Mouse (Mus musculus) MEL (cell line): ENCODE data around the gene Diras2.

Experiments
- BHLHE40 ChIP-seq: IDR thresholded peaks from 2 replicates; pipeline ENCODE4 v1.6.1; 2012; ENCODE audit warnings: low read depth, mild to moderate bottlenecking, inconsistent platforms, low read length, improper control_type of control experiment, borderline replicate concordance
- CHD2 ChIP-seq: IDR thresholded peaks from 2 replicates; pipeline ENCODE4 v1.6.1; 2011; ENCODE audit warnings: low read length, improper control_type of control experiment
- CTCF ChIP-seq, 3 experiments: IDR thresholded peaks in 2 of 3; conservative IDR thresholded peaks in 1 of 3; 2 replicates each; pipeline ENCODE4 v1.5.1; 2011 to 2012; ENCODE audit warnings: low read length in 3 of 3, low read depth in 2 of 3, mild to moderate bottlenecking in 2 of 3, improper control_type of control experiment in 1 of 3, inconsistent platforms in 1 of 3, mixed read lengths in 1 of 3, moderate library complexity in 1 of 3; ENCODE audit not compliant: control insufficient read depth in 1 of 3, insufficient read depth in 1 of 3, poor library complexity in 1 of 3, severe bottlenecking in 1 of 3
- E2F4 ChIP-seq: IDR thresholded peaks from 2 replicates; pipeline ENCODE4 v1.6.1; 2011; ENCODE audit warnings: low read depth, low read length, improper control_type of control experiment, borderline replicate concordance
- EP300 ChIP-seq, 2 experiments: IDR thresholded peaks; 2 replicates each; pipeline ENCODE4 v1.6.1; 2011; ENCODE audit warnings: improper control_type of control experiment in 2 of 2, low read length in 2 of 2, low read depth in 1 of 2, mild to moderate bottlenecking in 1 of 2
- GABPA ChIP-seq: IDR thresholded peaks from 2 replicates; pipeline ENCODE4 v1.6.1; 2012; ENCODE audit warnings: low read depth, mild to moderate bottlenecking, inconsistent platforms, low read length, improper control_type of control experiment, moderate library complexity
- MAFK ChIP-seq: IDR thresholded peaks from 2 replicates; pipeline ENCODE4 v1.6.1; 2011; ENCODE audit warnings: low read depth, mild to moderate bottlenecking, low read length, improper control_type of control experiment, borderline replicate concordance
- NRF1 ChIP-seq: IDR thresholded peaks from 2 replicates; pipeline ENCODE4 v1.6.1; 2014; ENCODE audit warnings: low read depth, mild to moderate bottlenecking, inconsistent platforms, low read length, improper control_type of control experiment, moderate library complexity; ENCODE audit not compliant: poor library complexity, insufficient read depth, severe bottlenecking
- POLR2A ChIP-seq, 2 experiments: IDR thresholded peaks; 2 replicates each; pipeline ENCODE4 v1.6.1; 2011 to 2012; ENCODE audit warnings: low read length in 2 of 2, mild to moderate bottlenecking in 2 of 2, control low read depth in 1 of 2, improper control_type of control experiment in 1 of 2, low read depth in 1 of 2, moderate library complexity in 1 of 2; ENCODE audit not compliant: control insufficient read depth in 1 of 2, insufficient read depth in 1 of 2, poor library complexity in 1 of 2
- POLR2AphosphoS2 ChIP-seq: IDR thresholded peaks from 2 replicates; pipeline ENCODE4 v1.6.1; 2011; ENCODE audit warnings: low read length, improper control_type of control experiment
- SMC3 ChIP-seq: IDR thresholded peaks from 2 replicates; pipeline ENCODE4 v1.6.1; 2011; ENCODE audit warnings: low read depth, low read length, improper control_type of control experiment
- TBP ChIP-seq: IDR thresholded peaks from 2 replicates; pipeline ENCODE4 v1.8.0; 2011; ENCODE audit warnings: low read depth, low read length, improper control_type of control experiment
- USF1 ChIP-seq: IDR thresholded peaks from 2 replicates; pipeline ENCODE4 v1.6.1; 2014; ENCODE audit warnings: low read depth, mild to moderate bottlenecking, inconsistent platforms, low read length, improper control_type of control experiment, moderate library complexity
- ZKSCAN1 ChIP-seq: IDR thresholded peaks from 2 replicates; pipeline ENCODE4 v1.6.1; 2012; ENCODE audit warnings: low read depth, mild to moderate bottlenecking, inconsistent platforms, low read length, improper control_type of control experiment, moderate library complexity

- no peak for TF ChIP-seq ZKSCAN1
- no peak for TF ChIP-seq SMC3
- TF ChIP-seq NRF1: no peak
- TF ChIP-seq CTCF (IDR thresholded peaks at IDR 0.05 in 2 of 3, conservative IDR thresholded peaks at IDR 0.05 in 1 of 3; ENCODE audit: control insufficient read depth in 1 of 3, insufficient read depth in 1 of 3, low read depth in 2 of 3, low read length in 3 of 3, poor library complexity in 1 of 3, severe bottlenecking in 1 of 3): no peak
- no peak for TF ChIP-seq E2F4
- TF ChIP-seq CHD2: no peak
- no peak for TF ChIP-seq USF1
- no peak for TF ChIP-seq POLR2A (IDR thresholded peaks at IDR 0.05; ENCODE audit: control insufficient read depth in 1 of 2, insufficient read depth in 1 of 2, low read depth in 1 of 2, low read length in 2 of 2, poor library complexity in 1 of 2)
- no peak for TF ChIP-seq TBP
- no peak for TF ChIP-seq POLR2AphosphoS2
- no peak for TF ChIP-seq EP300 (IDR thresholded peaks at IDR 0.05; ENCODE audit: low read depth in 1 of 2, low read length in 2 of 2)
- TF ChIP-seq BHLHE40: no peak
- no peak for TF ChIP-seq GABPA
- no peak for TF ChIP-seq MAFK
Measured at GRCm38 (mm10) chr13:52542636-52543035, 11.6 kb upstream of the Diras2 start.
